Mouse (Mus musculus): Measurements from ENCODE around the gene Kif27. TPM values are rescaled to one million over a fixed set of nuclear protein-coding genes. Genes with fewer than 3 reads are reported as not detected.

The Kif27 gene
- total and polyA plus RNA-seq, 2 experiments from 2014 or later = 0.15 TPM; not detected in 1

- H3K4me2 ChIP-seq (ENCODE audit: low read depth, low read length) = peak overlapping the region; percentile 72; the same call in 1 of the 2 replicates
- TF ChIP-seq EP300 (IDR thresholded peaks at IDR 0.05; ENCODE audit: low read depth) (no peak), CTCF (IDR thresholded peaks at IDR 0.05; ENCODE audit: low read depth) (no peak)
- H3K27ac ChIP-seq (ENCODE audit: low read depth) = 0 out of 2 replicates have a peak overlapping the region, but pooled peaks have one; percentile 2
- WGBS = 85% methylated on average over 7 of the region's 7 CpGs
- H3K36me3 ChIP-seq (replicated peaks; ENCODE audit: control insufficient read depth, insufficient read depth, low read length) = peaks cover 32% of the 10 kb centered on the region
- peak overlapping the region; percentile 57; the same call in 1 of the 2 replicates for H3K9ac ChIP-seq (replicated peaks; ENCODE audit: low read depth, low read length)
- ATAC-seq (ENCODE audit: insufficient read depth, low read depth) (no peak), DNase-seq (ENCODE audit: low spot score) (no peak)
- H3K9me3 ChIP-seq (replicated peaks; ENCODE audit: control insufficient read depth, low read length) = 0 out of 2 replicates have a peak, but pooled peaks cover 12% of the 10 kb centered on the region
- H3K4me1 ChIP-seq (ENCODE audit: control insufficient read depth, insufficient read depth) = peaks cover 6% of the 10 kb centered on the region; the same call in 1 of the 2 replicates
- H3K27me3 ChIP-seq (ENCODE audit: control insufficient read depth, insufficient read depth, low read length) = no peaks in the 10 kb centered on the region
- H3K4me3 ChIP-seq (ENCODE audit: low read depth, low read length) = peak overlapping the region; percentile 56
These were observed 26.6 kb upstream of the Kif27 start for GRCm38 (mm10) chr13:58385547-58385920.

- Histone ChIP-seq H3K9ac (replicated peaks; ENCODE audit: low read depth, low read length) (peak within 1 kb of the TSS; percentile 57), H3K4me3 (ENCODE audit: low read depth, low read length) (peak within 1 kb of the TSS; percentile 56), H3K27ac (ENCODE audit: low read depth) (peak within 1 kb of the TSS; percentile 2; the same call in 1 of the 2 replicates), H3K9me3 (replicated peaks; ENCODE audit: control insufficient read depth, low read length) (0 out of 2 replicates have a peak, but pooled peaks cover 17% of the 10 kb centered on the region), H3K4me1 (ENCODE audit: control insufficient read depth, insufficient read depth) (peaks cover 6% of the 10 kb centered on the region; the same call in 1 of the 2 replicates), H3K36me3 (replicated peaks; ENCODE audit: control insufficient read depth, insufficient read depth, low read length) (peaks cover 30% of the 10 kb centered on the region), H3K4me2 (ENCODE audit: low read depth, low read length) (peak within 1 kb of the TSS; percentile 72), H3K27me3 (ENCODE audit: control insufficient read depth, insufficient read depth, low read length) (no peaks in the 10 kb centered on the region)
- 3% methylated on average over 78 of the region's 80 CpGs for WGBS
- TF ChIP-seq CTCF (IDR thresholded peaks at IDR 0.05; ENCODE audit: low read depth) (no peak), EP300 (IDR thresholded peaks at IDR 0.05; ENCODE audit: low read depth) (no peak)
- peak; percentile 61 for DNase-seq (ENCODE audit: low spot score)
- ATAC-seq (ENCODE audit: insufficient read depth, low read depth) = peak; percentile 74
These were observed 26.0 kb upstream of the Kif27 start, which contains the start of gene 2210016F16Rik for GRCm38 (mm10) chr13:58384779-58385546. Gene 2210016F16Rik (minus strand): TSS chr13:58385225.

GRCm38 (mm10) chr13:58384371-58384770 is 25.4 kb upstream of the Kif27 start:
- Histone ChIP-seq H3K36me3 (replicated peaks; ENCODE audit: control insufficient read depth, insufficient read depth, low read length) (peaks cover 27% of the 10 kb centered on the region), H3K4me3 (ENCODE audit: low read depth, low read length) (peak overlapping the region; percentile 56), H3K27me3 (ENCODE audit: control insufficient read depth, insufficient read depth, low read length) (no peaks in the 10 kb centered on the region), H3K9me3 (replicated peaks; ENCODE audit: control insufficient read depth, low read length) (0 out of 2 replicates have a peak, but pooled peaks cover 17% of the 10 kb centered on the region), H3K9ac (replicated peaks; ENCODE audit: low read depth, low read length) (peak overlapping the region; percentile 57), H3K27ac (ENCODE audit: low read depth) (no peak overlapping the region), H3K4me2 (ENCODE audit: low read depth, low read length) (peak overlapping the region; percentile 72), H3K4me1 (ENCODE audit: control insufficient read depth, insufficient read depth) (peaks cover 6% of the 10 kb centered on the region; the same call in 1 of the 2 replicates)
- WGBS = 41% methylated on average over 11 of the region's 11 CpGs
- ATAC-seq (ENCODE audit: insufficient read depth, low read depth) (no peak), DNase-seq (ENCODE audit: low spot score) (no peak)
- no peak for TF ChIP-seq CTCF (IDR thresholded peaks at IDR 0.05; ENCODE audit: low read depth)
- TF ChIP-seq EP300 (IDR thresholded peaks at IDR 0.05; ENCODE audit: low read depth) = no peak

GRCm38 (mm10) chr13:58373153-58373470 is 14.2 kb upstream of the Kif27 start:
- H3K27me3 ChIP-seq (ENCODE audit: control insufficient read depth, insufficient read depth, low read length) = no peaks in the 10 kb centered on the region
- 64% methylated on average over 2 of the region's 2 CpGs for WGBS
- no peaks in the 10 kb centered on the region for H3K36me3 ChIP-seq (replicated peaks; ENCODE audit: control insufficient read depth, insufficient read depth, low read length)
- DNase-seq (ENCODE audit: low spot score) = no peak
- no peak overlapping the region for H3K4me3 ChIP-seq (ENCODE audit: low read depth, low read length)
- H3K4me2 ChIP-seq (ENCODE audit: low read depth, low read length) = no peak overlapping the region
- no peak overlapping the region for H3K27ac ChIP-seq (ENCODE audit: low read depth)
- no peak for ATAC-seq (ENCODE audit: insufficient read depth, low read depth)
- TF ChIP-seq CTCF (IDR thresholded peaks at IDR 0.05; ENCODE audit: low read depth) (no peak), EP300 (IDR thresholded peaks at IDR 0.05; ENCODE audit: low read depth) (no peak)
- H3K9ac ChIP-seq (replicated peaks; ENCODE audit: low read depth, low read length) = no peak overlapping the region
- H3K9me3 ChIP-seq (replicated peaks; ENCODE audit: control insufficient read depth, low read length) = no peaks in the 10 kb centered on the region; the same call in 1 of the 2 replicates
- H3K4me1 ChIP-seq (ENCODE audit: control insufficient read depth, insufficient read depth) = no peaks in the 10 kb centered on the region

GRCm38 (mm10) chr13:58372278-58373152 is 13.6 kb upstream of the Kif27 start:
- WGBS = 56% methylated on average over 5 of the region's 5 CpGs
- Histone ChIP-seq H3K27me3 (ENCODE audit: control insufficient read depth, insufficient read depth, low read length) (no peaks in the 10 kb centered on the region), H3K4me3 (ENCODE audit: low read depth, low read length) (no peak overlapping the region), H3K9me3 (replicated peaks; ENCODE audit: control insufficient read depth, low read length) (no peaks in the 10 kb centered on the region; the same call in 1 of the 2 replicates), H3K9ac (replicated peaks; ENCODE audit: low read depth, low read length) (no peak overlapping the region), H3K27ac (ENCODE audit: low read depth) (no peak overlapping the region), H3K4me1 (ENCODE audit: control insufficient read depth, insufficient read depth) (no peaks in the 10 kb centered on the region), H3K4me2 (ENCODE audit: low read depth, low read length) (no peak overlapping the region), H3K36me3 (replicated peaks; ENCODE audit: control insufficient read depth, insufficient read depth, low read length) (no peaks in the 10 kb centered on the region)
- TF ChIP-seq EP300 (IDR thresholded peaks at IDR 0.05; ENCODE audit: low read depth) (no peak), CTCF (IDR thresholded peaks at IDR 0.05; ENCODE audit: low read depth) (no peak)
- DNase-seq (ENCODE audit: low spot score) = no peak
- no peak for ATAC-seq (ENCODE audit: insufficient read depth, low read depth)
